Mouse (Mus musculus) MEL (cell line): ENCODE data around the gene Bcas3. TPM values are rescaled to one million over a fixed set of nuclear protein-coding genes. Genes with fewer than 3 reads are reported as not detected.

Experiments used
- DNase-seq: peaks from one replicate; pipeline ENCODE4 v3.0.0; 2011; ENCODE audit warnings: low read depth, low spot score
- H3K27ac ChIP-seq: 2 replicates; pipeline ENCODE4 v1.5.1; 2012; ENCODE audit warnings: low read depth, mild to moderate bottlenecking, control low read depth, low read length, moderate library complexity; ENCODE audit not compliant: control insufficient read depth
- H3K27me3 ChIP-seq, 2 experiments: fragments of 150-350 bp in 1 of 2; sonication (generic) in 1 of 2; 2 replicates each; pipeline ENCODE4 v1.6.1; 2012; ENCODE audit warnings: low read length in 2 of 2, mild to moderate bottlenecking in 2 of 2, improper control_type of control experiment in 1 of 2, moderate library complexity in 1 of 2; ENCODE audit not compliant: insufficient read depth in 2 of 2, control insufficient read depth in 1 of 2
- H3K36me3 ChIP-seq, 2 experiments: 2 replicates each; pipeline ENCODE4 v1.6.1; 2012 to 2014; ENCODE audit warnings: low read length in 2 of 2, improper control_type of control experiment in 1 of 2, inconsistent platforms in 1 of 2, mild to moderate bottlenecking in 1 of 2; ENCODE audit not compliant: insufficient read depth in 2 of 2, control insufficient read depth in 1 of 2
- H3K4me1 ChIP-seq, 2 experiments: fragments of 150-350 bp in 1 of 2; sonication (generic) in 1 of 2; 2 replicates each; pipeline ENCODE4 v1.6.1; 2012; ENCODE audit warnings: low read length in 2 of 2, improper control_type of control experiment in 1 of 2, mild to moderate bottlenecking in 1 of 2; ENCODE audit not compliant: insufficient read depth in 2 of 2, control insufficient read depth in 1 of 2
- H3K4me3 ChIP-seq, 2 experiments: fragments of 150-350 bp in 1 of 2; sonication (generic) in 1 of 2; 2 replicates each; pipeline ENCODE4 v1.5.1; 2012; ENCODE audit warnings: low read depth in 2 of 2, low read length in 2 of 2, mild to moderate bottlenecking in 2 of 2, moderate library complexity in 2 of 2, control low read depth in 1 of 2, improper control_type of control experiment in 1 of 2; ENCODE audit not compliant: control insufficient read depth in 1 of 2, insufficient read depth in 1 of 2
- H3K79me2 ChIP-seq: 2 replicates; pipeline ENCODE4 v1.6.1; 2012; ENCODE audit warnings: mild to moderate bottlenecking, low read length, moderate library complexity; ENCODE audit not compliant: control insufficient read depth, poor library complexity, insufficient read depth
- H3K9ac ChIP-seq: 2 replicates; pipeline ENCODE4 v1.6.1; 2012; ENCODE audit warnings: low read depth, mild to moderate bottlenecking, control low read depth, low read length, moderate library complexity; ENCODE audit not compliant: control insufficient read depth, poor library complexity, severe bottlenecking
- H3K9me3 ChIP-seq: fragments of 150-350 bp; sonication (generic); replicated peaks from 2 replicates; pipeline ENCODE4 v1.6.1; 2012; ENCODE audit warnings: mild to moderate bottlenecking, low read length, improper control_type of control experiment, moderate library complexity; ENCODE audit not compliant: insufficient read depth
- CHD1 ChIP-seq: IDR thresholded peaks from 2 replicates; pipeline ENCODE4 v1.6.1; 2012; ENCODE audit warnings: low read depth, mild to moderate bottlenecking, inconsistent platforms, low read length, improper control_type of control experiment
- CHD2 ChIP-seq: IDR thresholded peaks from 2 replicates; pipeline ENCODE4 v1.6.1; 2011; ENCODE audit warnings: low read length, improper control_type of control experiment
- CTCF ChIP-seq, 3 experiments: IDR thresholded peaks in 2 of 3; conservative IDR thresholded peaks in 1 of 3; 2 replicates each; pipeline ENCODE4 v1.5.1; 2011 to 2012; ENCODE audit warnings: low read length in 3 of 3, low read depth in 2 of 3, mild to moderate bottlenecking in 2 of 3, improper control_type of control experiment in 1 of 3, inconsistent platforms in 1 of 3, mixed read lengths in 1 of 3, moderate library complexity in 1 of 3; ENCODE audit not compliant: control insufficient read depth in 1 of 3, insufficient read depth in 1 of 3, poor library complexity in 1 of 3, severe bottlenecking in 1 of 3
- ELF1 ChIP-seq: IDR thresholded peaks from 2 replicates; pipeline ENCODE4 v1.6.1; 2014; ENCODE audit warnings: low read depth, mild to moderate bottlenecking, inconsistent platforms, low read length, improper control_type of control experiment, moderate library complexity
- EP300 ChIP-seq, 2 experiments: IDR thresholded peaks; 2 replicates each; pipeline ENCODE4 v1.6.1; 2011; ENCODE audit warnings: improper control_type of control experiment in 2 of 2, low read length in 2 of 2, low read depth in 1 of 2, mild to moderate bottlenecking in 1 of 2
- ETS1 ChIP-seq: IDR thresholded peaks from 2 replicates; pipeline ENCODE4 v1.6.1; 2012; ENCODE audit warnings: low read depth, mild to moderate bottlenecking, inconsistent platforms, low read length, improper control_type of control experiment, moderate library complexity
- GATA1 ChIP-seq: IDR thresholded peaks from 2 replicates; pipeline ENCODE4 v1.6.1; 2011; ENCODE audit warnings: low read depth, low read length, improper control_type of control experiment
- HCFC1 ChIP-seq: IDR thresholded peaks from 2 replicates; pipeline ENCODE4 v1.6.1; 2012; ENCODE audit warnings: low read depth, mild to moderate bottlenecking, inconsistent platforms, low read length, improper control_type of control experiment, moderate library complexity
- KAT2A ChIP-seq: conservative IDR thresholded peaks from 2 replicates; pipeline ENCODE4 v1.6.1; 2012; ENCODE audit warnings: low read depth, low read length, improper control_type of control experiment, inconsistent platforms
- MAX ChIP-seq: IDR thresholded peaks from 2 replicates; pipeline ENCODE4 v1.6.1; 2011; ENCODE audit warnings: low read length, improper control_type of control experiment
- MAZ ChIP-seq: IDR thresholded peaks from 2 replicates; pipeline ENCODE4 v1.6.1; 2012; ENCODE audit warnings: low read depth, mild to moderate bottlenecking, inconsistent platforms, low read length, improper control_type of control experiment
- MEF2A ChIP-seq: IDR thresholded peaks from 2 replicates; pipeline ENCODE4 v1.6.1; 2014; ENCODE audit warnings: low read depth, mild to moderate bottlenecking, inconsistent platforms, low read length, improper control_type of control experiment; ENCODE audit not compliant: poor library complexity, insufficient replicate concordance, severe bottlenecking; ENCODE audit errors: extremely low read depth
- MXI1 ChIP-seq: IDR thresholded peaks from 2 replicates; pipeline ENCODE4 v1.6.1; 2011; ENCODE audit warnings: mild to moderate bottlenecking, low read depth, low read length, improper control_type of control experiment
- POLR2AphosphoS2 ChIP-seq: IDR thresholded peaks from 2 replicates; pipeline ENCODE4 v1.6.1; 2011; ENCODE audit warnings: low read length, improper control_type of control experiment
- RCOR1 ChIP-seq: IDR thresholded peaks from 2 replicates; pipeline ENCODE4 v1.6.1; 2012; ENCODE audit warnings: low read depth, mild to moderate bottlenecking, inconsistent platforms, low read length, improper control_type of control experiment
- SIN3A ChIP-seq: IDR thresholded peaks from 2 replicates; pipeline ENCODE4 v1.6.1; 2012; ENCODE audit warnings: low read length, improper control_type of control experiment, inconsistent platforms
- SMC3 ChIP-seq: IDR thresholded peaks from 2 replicates; pipeline ENCODE4 v1.6.1; 2011; ENCODE audit warnings: low read depth, low read length, improper control_type of control experiment
- TAL1 ChIP-seq: IDR thresholded peaks from 2 replicates; pipeline ENCODE4 v1.6.1; 2012; ENCODE audit warnings: mild to moderate bottlenecking, inconsistent platforms, low read length, moderate library complexity, mixed read lengths
- TBP ChIP-seq: IDR thresholded peaks from 2 replicates; pipeline ENCODE4 v1.8.0; 2011; ENCODE audit warnings: low read depth, low read length, improper control_type of control experiment
- USF2 ChIP-seq, 2 experiments: IDR thresholded peaks; 2 replicates each; pipeline ENCODE4 v1.6.1; 2011 to 2012; ENCODE audit warnings: improper control_type of control experiment in 2 of 2, low read length in 2 of 2, borderline replicate concordance in 1 of 2, inconsistent platforms in 1 of 2, low read depth in 1 of 2, mild to moderate bottlenecking in 1 of 2; ENCODE audit not compliant: insufficient read depth in 1 of 2
- ZC3H11A ChIP-seq: IDR thresholded peaks from 2 replicates; pipeline ENCODE4 v1.6.1; 2012; ENCODE audit warnings: low read depth, mild to moderate bottlenecking, inconsistent platforms, low read length, improper control_type of control experiment
- ZKSCAN1 ChIP-seq: IDR thresholded peaks from 2 replicates; pipeline ENCODE4 v1.6.1; 2012; ENCODE audit warnings: low read depth, mild to moderate bottlenecking, inconsistent platforms, low read length, improper control_type of control experiment, moderate library complexity
- ZMIZ1 ChIP-seq: IDR thresholded peaks from 2 replicates; pipeline ENCODE4 v1.6.1; 2012; ENCODE audit warnings: low read depth, mild to moderate bottlenecking, inconsistent platforms, low read length, improper control_type of control experiment, moderate library complexity
- ZNF384 ChIP-seq: IDR thresholded peaks from 2 replicates; pipeline ENCODE4 v1.6.1; 2012; ENCODE audit warnings: low read depth, mild to moderate bottlenecking, inconsistent platforms, low read length, improper control_type of control experiment
- polyA plus RNA-seq, 2 experiments: library from polyadenylated mRNA; stranded (reverse) in 1 of 2; unstranded in 1 of 2; fragments of >175 nt in 1 of 2; fragments of >200 nt in 1 of 2; gene quantifications; 2 replicates each; pipeline versions ENCODE4 v1.2.1 to v1.2.4; 2012; ENCODE audit warnings: low replicate concordance in 2 of 2, low read depth in 1 of 2; ENCODE audit not compliant: insufficient read length in 2 of 2, insufficient read depth in 1 of 2, missing spikeins in 1 of 2
- total RNA-seq: library from RNA; depleted of rRNA; stranded (reverse); fragments of 300-350 nt; gene quantifications from 2 replicates; pipeline ENCODE4 v1.2.3, GENCODE M21; 2012

Bcas3 gene
- total and polyA plus RNA-seq, 3 experiments: 8.6 to 14.7 TPM; not detected in 1

DNA sequence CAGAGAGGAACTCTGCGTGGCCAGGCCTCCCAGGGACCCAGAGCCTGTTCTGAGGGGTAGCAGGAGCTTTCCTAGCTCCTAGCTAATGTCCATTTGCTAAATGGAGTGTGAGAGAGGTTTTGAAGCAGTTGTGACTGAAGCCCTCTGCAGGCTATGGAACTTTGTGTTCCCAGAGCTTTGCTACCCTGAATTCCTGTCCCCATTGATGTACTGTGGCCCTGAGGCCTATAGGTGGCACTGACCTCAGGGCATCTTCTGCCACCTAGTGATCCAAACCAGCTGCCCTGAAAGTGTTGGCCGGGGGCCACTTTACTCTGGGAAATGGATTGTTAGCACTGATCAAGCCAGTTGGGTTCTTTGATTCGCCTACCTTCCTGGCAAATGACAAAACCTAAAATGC is 380.6 kb downstream of the Bcas3 start:
- TF ChIP-seq EP300 (IDR thresholded peaks at IDR 0.05; ENCODE audit: low read depth in 1 of 2, low read length in 2 of 2): no peak
- no peak for TF ChIP-seq HCFC1
- no peak for TF ChIP-seq CHD1
- TF ChIP-seq ZNF384: no peak
- no peak for TF ChIP-seq MEF2A
- no peak for TF ChIP-seq USF2 (IDR thresholded peaks at IDR 0.05; ENCODE audit: borderline replicate concordance in 1 of 2, insufficient read depth in 1 of 2, low read depth in 1 of 2, low read length in 2 of 2)
- no peak for TF ChIP-seq ELF1
- TF ChIP-seq SMC3: peak; percentile 39
- TF ChIP-seq CTCF (IDR thresholded peaks at IDR 0.05 in 2 of 3, conservative IDR thresholded peaks at IDR 0.05 in 1 of 3; ENCODE audit: control insufficient read depth in 1 of 3, insufficient read depth in 1 of 3, low read depth in 2 of 3, low read length in 3 of 3, poor library complexity in 1 of 3, severe bottlenecking in 1 of 3): peak in 1 of 3 experiments; percentile 49; a peak in 2 of 6 replicates
- TF ChIP-seq ZC3H11A: no peak
- H3K27me3 ChIP-seq: no peaks in the 10 kb centered on the region
- H3K4me3 ChIP-seq: no peak overlapping the region
- H3K27ac ChIP-seq: no peak overlapping the region
- no peaks in the 10 kb centered on the region for H3K79me2 ChIP-seq
- DNase-seq: no peak
- H3K9me3 ChIP-seq: no peaks in the 10 kb centered on the region
- H3K9ac ChIP-seq: no peak overlapping the region
- H3K36me3 ChIP-seq: no peaks in the 10 kb centered on the region
- H3K4me1 ChIP-seq: no peaks in the 10 kb centered on the region

GRCm38 (mm10) chr11:85734317-85735211 is 381.6 kb downstream of the Bcas3 start:
- Histone ChIP-seq H3K27me3 (no peaks in the 10 kb centered on the region), H3K79me2 (no peaks in the 10 kb centered on the region), H3K27ac (no peak overlapping the region), H3K9ac (no peak overlapping the region), H3K4me1 (no peaks in the 10 kb centered on the region), H3K36me3 (no peaks in the 10 kb centered on the region), H3K4me3 (no peak overlapping the region), H3K9me3 (no peaks in the 10 kb centered on the region)
- TF ChIP-seq ELF1 (no peak), TBP (no peak), GATA1 (no peak), ZNF384 (no peak), SMC3 (no peak), MAX (no peak), TAL1 (no peak), SIN3A (no peak), MAZ (no peak), RCOR1 (no peak), CTCF (IDR thresholded peaks at IDR 0.05 in 2 of 3, conservative IDR thresholded peaks at IDR 0.05 in 1 of 3; ENCODE audit: control insufficient read depth in 1 of 3, insufficient read depth in 1 of 3, low read depth in 2 of 3, low read length in 3 of 3, poor library complexity in 1 of 3, severe bottlenecking in 1 of 3) (no peak), ZKSCAN1 (no peak), ETS1 (no peak), ZMIZ1 (no peak), POLR2AphosphoS2 (no peak), MXI1 (no peak), MEF2A (no peak), EP300 (IDR thresholded peaks at IDR 0.05; ENCODE audit: low read depth in 1 of 2, low read length in 2 of 2) (no peak), CHD2 (no peak), KAT2A (no peak)
- DNase-seq: no peak
